Mouse (Mus musculus) activated CD4-positive, CD25-positive, alpha-beta regulatory T cell, adult 4 months (primary cell): ENCODE data around the gene Kirrel3. TPM values are rescaled to one million over a fixed set of nuclear protein-coding genes. Genes with fewer than 3 reads are reported as not detected.

ENCODE experiments used
- ATAC-seq: one replicate; pipeline ENCODE4 v1.8.0; 2017
- polyA plus RNA-seq, 2 experiments: library from polyadenylated mRNA; unstranded; fragments of 100-300 nt; shearing (Covaris generic); gene quantifications; one replicate each; pipeline ENCODE4 v1.2.1; 2017

The Kirrel3 gene
- polyA plus RNA-seq, 2 experiments from 2014 or later = not detected

DNA sequence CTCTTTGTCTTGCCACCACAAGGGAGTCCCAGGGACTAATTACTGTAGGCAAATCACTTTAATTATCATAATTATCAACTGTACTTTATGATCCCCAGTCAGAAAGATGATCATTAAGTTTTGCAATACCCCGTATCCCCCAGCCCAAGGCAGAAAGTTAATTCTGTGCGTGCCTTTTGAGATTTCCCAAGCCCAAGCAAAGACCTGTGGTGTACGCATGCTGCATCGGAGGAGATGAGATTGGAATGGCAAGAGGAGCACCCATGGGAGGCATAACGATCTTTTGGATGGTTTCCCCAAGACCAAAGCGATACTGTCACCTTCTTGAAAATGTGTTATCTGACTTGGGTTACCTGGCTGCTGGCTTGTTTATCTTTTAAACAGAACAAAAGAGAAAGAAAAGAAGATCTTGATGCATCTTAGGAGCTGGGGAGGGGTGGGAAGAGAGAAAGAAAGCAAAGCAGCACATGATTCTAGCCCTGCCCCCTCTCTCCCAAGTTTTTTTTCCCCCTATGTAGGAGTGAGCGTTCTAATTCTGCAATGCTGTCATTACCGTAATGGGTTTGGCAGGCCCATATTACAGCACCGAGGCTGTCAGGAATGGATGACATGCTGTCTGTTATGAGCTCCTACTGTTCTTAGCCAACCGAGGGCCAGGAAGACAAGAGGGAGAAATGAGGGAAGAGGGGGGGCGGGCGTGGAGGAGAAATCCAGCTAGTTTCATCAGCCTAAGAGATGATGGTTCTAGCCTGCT lies 218.0 kb downstream of the Kirrel3 start:
- no peak for ATAC-seq

GRCm38 (mm10) chr9:34704357-34704756 lies 218.7 kb downstream of the Kirrel3 start:
- ATAC-seq = no peak

DNA sequence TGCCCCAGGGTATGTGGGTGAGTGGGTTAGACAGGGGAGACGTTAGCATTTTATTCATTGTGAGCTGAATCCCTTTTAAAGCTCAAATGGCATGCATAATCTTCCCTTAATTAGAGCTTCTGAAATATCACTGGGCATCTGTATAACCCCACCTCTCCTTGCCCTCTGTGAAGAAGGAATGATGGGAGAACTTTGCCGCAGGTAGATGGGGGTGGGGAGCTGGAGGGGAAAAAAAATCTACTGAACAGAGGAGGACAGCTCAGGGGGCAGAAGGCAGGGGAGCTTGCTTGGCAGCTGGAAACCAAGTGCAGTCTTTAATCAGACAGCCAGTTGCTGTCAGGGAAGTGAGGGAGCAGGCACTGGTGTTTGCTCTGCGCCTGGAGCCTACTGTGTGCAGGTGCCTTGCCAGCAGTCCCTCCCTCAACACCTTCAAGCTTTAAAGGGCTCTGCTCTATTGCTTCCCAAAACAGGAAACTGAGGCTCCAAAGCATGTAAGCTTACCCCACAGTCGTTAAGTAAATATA lies 220.7 kb downstream of the Kirrel3 start:
- no peak for ATAC-seq

- ATAC-seq = no peak
These were observed 223.0 kb downstream of the Kirrel3 start for GRCm38 (mm10) chr9:34708691-34709090.

DNA sequence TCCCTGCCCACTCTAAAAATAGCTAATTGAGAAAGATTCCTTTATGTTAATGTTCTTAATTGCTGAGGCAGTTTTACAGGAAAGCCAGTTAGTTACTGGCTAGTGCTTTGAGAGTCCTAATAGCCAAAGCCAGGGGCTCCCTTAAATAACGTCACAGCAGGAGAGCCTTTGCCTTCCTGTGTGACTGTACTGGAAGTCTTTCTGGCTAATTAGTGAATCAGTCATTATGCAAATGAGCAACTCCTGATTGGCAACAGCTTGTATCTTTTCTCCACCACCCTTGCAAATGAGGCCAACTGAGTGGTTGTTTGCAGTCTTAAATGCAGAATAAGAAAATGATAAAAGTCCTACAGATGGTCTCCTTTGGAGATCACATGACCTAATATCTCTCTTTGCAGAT lies 226.3 kb downstream of the Kirrel3 start:
- ATAC-seq = no peak

GRCm38 (mm10) chr9:34712996-34713395 lies 227.3 kb downstream of the Kirrel3 start:
- ATAC-seq = no peak

- no peak for ATAC-seq
These were observed 227.8 kb downstream of the Kirrel3 start for GRCm38 (mm10) chr9:34713462-34713926.

DNA sequence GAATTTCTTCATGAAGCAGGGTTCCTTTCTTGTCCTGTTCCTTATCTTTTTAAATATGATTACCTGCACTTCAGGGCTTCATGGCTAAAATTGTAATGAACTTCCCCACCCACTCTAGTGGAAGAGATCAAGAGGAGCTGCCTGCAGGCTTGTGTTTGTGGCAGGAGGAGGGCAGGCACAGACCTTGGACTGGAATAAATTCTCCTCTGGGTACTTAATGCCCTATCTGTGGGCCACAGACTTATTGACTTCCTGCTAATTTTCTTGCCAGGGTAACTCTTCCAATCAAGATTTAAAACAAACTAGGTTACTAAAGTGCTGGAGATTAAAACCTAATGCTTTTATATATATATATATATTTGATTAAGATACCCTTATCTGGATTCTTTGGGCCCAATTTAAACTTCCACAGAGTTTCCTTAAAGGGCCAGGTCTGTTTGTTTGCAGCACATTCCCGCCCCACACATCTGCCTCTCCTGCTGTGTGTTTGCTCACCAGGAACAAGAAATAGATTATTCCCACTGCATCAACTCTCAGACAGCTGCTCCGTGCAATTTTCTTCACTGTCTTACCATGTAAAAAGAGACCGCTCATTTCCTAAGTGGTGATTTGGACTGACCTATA lies 229.4 kb downstream of the Kirrel3 start:
- no peak for ATAC-seq

DNA sequence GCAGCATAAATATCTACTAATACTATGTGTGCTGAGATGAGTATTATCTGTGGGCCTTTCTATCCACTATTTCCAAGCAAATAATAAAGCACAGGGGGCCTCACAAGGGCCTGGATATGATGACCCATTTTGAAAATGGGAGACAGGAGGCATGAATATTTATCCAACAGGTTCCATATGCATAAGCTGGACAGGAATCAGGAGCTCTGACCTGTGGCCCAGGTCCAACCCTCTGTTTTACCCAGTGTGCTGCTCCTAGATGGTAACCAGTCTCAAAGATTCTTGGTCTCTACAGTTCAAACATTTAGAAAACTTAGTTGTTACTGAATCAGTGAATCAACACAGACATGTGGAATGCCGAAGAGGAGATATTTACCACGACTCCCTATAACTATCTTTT lies 230.8 kb downstream of the Kirrel3 start:
- ATAC-seq = no peak

GRCm38 (mm10) chr9:34721478-34722197 lies 235.9 kb downstream of the Kirrel3 start:
- ATAC-seq = no peak

DNA sequence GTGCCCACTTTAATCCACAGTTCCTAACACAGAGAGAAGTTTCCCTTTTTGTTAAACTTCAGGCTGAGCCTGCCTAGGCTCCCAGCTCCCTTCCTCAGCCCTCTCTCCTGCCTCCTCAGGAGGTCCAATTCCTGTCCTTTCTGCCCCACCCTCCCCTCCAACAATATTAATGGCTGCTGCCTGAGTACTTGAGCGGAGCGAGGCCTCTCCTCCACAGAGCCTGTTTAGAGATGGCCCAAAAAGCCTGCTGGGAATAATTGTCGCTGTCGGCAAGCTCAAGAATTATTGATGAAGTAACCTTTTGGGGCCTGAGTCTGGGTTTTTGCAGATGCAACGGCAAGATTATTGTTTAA lies 236.5 kb downstream of the Kirrel3 start:
- no peak for ATAC-seq

GRCm38 (mm10) chr9:34732507-34732906 lies 246.8 kb downstream of the Kirrel3 start:
- no peak for ATAC-seq

GRCm38 (mm10) chr9:34733579-34733978 lies 247.9 kb downstream of the Kirrel3 start:
- no peak for ATAC-seq

GRCm38 (mm10) chr9:34734991-34735390 lies 249.3 kb downstream of the Kirrel3 start:
- ATAC-seq = no peak

DNA sequence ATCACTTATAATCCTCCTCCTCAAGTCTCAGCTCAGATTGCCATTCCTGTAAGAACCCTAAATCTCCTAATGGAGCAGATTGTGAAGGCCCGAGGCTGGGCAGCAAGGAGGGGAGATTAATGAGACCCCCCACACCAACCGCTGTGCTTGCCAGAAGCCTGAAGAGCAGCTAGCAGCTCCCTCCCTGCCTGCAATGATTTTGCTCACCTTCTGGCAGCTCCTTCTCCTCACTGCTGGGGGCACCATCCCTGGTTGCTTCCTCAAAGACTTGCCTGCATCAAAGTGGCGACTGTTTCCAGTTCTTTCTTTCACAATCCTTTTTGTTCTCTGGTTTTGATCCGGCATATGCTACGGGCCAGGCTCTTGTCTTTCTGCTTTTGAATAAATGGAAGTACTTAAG lies 253.7 kb downstream of the Kirrel3 start:
- no peak for ATAC-seq

DNA sequence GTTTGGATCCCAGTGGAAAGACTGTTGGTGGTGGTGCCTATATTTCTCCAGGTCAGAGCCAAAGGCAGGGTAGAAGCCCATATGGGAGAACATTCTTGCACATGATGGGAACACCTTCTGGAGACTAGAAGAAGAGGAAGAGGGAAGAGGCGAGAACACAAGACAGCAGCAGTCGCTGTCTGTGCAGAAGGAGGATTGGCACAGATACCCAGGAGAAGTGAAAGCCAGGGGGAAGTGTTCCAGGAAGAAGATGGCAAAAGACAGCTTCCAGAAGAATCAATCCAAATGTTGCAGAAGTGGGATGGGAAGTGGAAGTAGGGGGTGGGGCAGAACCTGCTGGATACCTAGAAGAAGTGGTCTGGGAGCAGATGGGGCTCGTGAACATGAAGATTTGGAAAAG lies 255.1 kb downstream of the Kirrel3 start:
- no peak for ATAC-seq

DNA sequence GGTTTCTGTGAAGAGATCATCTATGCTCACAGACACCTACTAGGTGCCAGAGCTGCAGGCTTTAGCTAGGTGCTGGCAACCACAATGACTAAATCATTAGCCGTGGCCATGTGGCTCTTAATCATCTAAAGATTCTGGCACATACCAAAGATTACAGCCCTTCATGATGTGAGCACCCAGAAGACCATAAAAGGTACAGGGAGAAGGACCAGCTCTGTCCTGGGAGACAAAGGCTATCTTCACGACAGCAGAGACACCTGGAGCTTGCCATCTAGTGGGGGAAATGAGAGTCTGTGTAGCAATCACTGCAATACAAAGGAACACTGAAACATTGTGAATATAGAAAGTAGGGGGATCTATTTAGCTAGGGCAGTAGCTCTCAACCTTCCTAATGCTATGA lies 262.3 kb downstream of the Kirrel3 start:
- ATAC-seq = no peak

- no peak for ATAC-seq
These were observed 263.5 kb downstream of the Kirrel3 start for GRCm38 (mm10) chr9:34749161-34749560.

GRCm38 (mm10) chr9:34749877-34750276 lies 264.2 kb downstream of the Kirrel3 start:
- no peak for ATAC-seq

DNA sequence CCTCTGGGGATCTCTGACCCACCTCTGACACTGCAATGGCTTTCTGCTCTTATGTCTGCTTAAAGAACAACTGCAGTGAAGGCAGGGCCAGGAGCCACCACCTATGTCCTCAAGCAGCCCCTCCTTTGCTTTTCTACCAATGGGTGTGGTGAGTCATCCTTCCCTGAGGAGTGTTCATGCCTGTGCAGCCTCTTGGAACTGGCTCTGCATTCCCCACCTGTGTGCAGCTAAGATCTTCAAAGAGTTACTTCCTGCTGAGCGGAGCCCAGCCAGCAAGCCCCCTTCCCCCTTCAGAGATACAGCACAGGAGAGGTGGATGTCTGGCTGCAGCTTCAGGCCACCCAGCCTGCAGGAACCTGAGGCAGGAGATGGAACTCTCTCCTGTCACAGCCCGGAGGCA lies 265.2 kb downstream of the Kirrel3 start:
- no peak for ATAC-seq

DNA sequence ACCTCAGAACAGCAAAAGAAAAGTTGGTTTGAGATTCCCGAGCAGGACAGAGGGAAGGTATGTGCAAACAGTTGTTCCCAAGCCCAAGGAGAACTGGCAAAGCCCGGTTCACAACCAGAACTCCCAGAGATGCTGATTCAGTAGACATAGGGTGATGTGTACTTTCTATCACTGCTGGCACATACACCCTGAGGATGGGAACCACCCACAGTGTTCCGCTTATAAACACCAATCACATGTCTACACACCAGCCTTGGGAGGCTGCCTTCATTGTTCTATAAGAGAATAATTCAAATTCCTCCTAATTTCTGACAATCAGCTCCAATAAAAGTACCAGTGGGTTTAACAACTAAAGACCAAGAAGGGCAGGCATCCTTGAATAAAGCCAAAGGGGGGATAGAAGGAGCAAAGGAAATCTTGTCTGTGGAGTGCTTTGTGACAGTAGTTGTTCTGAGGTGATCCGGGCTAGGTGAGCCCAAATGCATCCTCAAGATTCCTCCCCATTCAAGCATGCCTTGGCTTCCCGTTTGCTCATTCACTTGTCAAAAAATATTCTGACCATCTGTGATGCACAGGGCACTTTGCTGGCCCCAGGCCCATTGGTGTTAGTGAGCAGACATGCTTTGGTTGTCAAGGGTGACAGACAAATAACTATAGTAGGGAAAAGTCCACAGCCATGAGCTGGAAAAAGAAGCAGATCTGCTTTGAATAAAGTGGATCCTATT lies 266.5 kb downstream of the Kirrel3 start:
- ATAC-seq = no peak

DNA sequence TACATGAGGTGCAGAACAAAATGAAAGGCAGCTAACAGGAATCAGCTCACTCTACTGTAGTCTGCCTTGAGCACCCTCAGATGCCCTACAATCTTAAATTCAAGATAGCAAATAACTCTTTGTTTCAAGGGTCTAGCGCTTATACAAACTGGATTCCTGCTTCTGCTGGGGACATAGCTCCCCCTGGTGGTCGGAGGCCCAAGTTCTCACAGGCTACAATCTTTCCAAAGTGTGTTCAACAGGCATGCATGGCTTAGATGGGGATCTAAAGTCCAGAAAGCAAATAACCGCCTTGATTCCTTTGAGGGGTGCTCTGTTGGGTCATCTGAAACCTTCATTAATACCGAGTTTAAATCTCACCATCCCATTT lies 267.1 kb downstream of the Kirrel3 start:
- ATAC-seq = no peak

GRCm38 (mm10) chr9:34753891-34754290 lies 268.2 kb downstream of the Kirrel3 start:
- no peak for ATAC-seq
